Mouse (Mus musculus) erythroblast, embryonic 14.5 days (primary cell): ENCODE data around the gene Fam219a.

ENCODE experiments used
- GATA1 ChIP-seq: IDR thresholded peaks from 2 replicates; pipeline ENCODE4 v1.6.1; 2012; ENCODE audit warnings: low read length, inconsistent platforms, mixed read lengths
- TAL1 ChIP-seq: IDR thresholded peaks from 3 replicates; pipeline ENCODE4 v1.6.1; 2012; ENCODE audit warnings: low read length, inconsistent platforms, mixed read lengths

GRCm38 (mm10) chr4:41554994-41555663, 14.2 kb downstream of the Fam219a start:
- TF ChIP-seq GATA1 (no peak), TAL1 (no peak)
